Mouse (Mus musculus): ENCODE results near the gene Agtpbp1. TPM values are rescaled to one million over a fixed set of nuclear protein-coding genes. Genes with fewer than 3 reads are reported as not detected.

Gene Agtpbp1
- polyA plus RNA-seq, 1 experiment: 7.5 TPM

- no peaks in the 10 kb centered on the region for H3K36me3 ChIP-seq (ENCODE audit: control insufficient read depth, insufficient read depth)
- H3ac ChIP-seq (ENCODE audit: control insufficient read depth, insufficient read length, low read depth): no peak overlapping the region
- H3K79me2 ChIP-seq (ENCODE audit: control insufficient read depth, insufficient read depth): peaks cover 53% of the 10 kb centered on the region
- H3K79me3 ChIP-seq (ENCODE audit: low read depth): peaks cover 21% of the 10 kb centered on the region
- TF ChIP-seq USF1 (IDR thresholded peaks at IDR 0.05; ENCODE audit: low read depth) (no peak), MYOD1 (IDR thresholded peaks at IDR 0.05; ENCODE audit: control insufficient read depth, insufficient read length, low read depth) (no peak), FOSL1 (IDR thresholded peaks at IDR 0.05; ENCODE audit: insufficient read depth, low read length, poor library complexity, severe bottlenecking) (no peak), CTCF (IDR thresholded peaks at IDR 0.05; ENCODE audit: control insufficient read depth, insufficient read depth, insufficient read length) (no peak), MAX (IDR thresholded peaks at IDR 0.05) (no peak), CEBPB (IDR thresholded peaks at IDR 0.05; ENCODE audit: low read depth) (no peak), MYOG (IDR thresholded peaks at IDR 0.05; ENCODE audit: control insufficient read depth, extremely low read depth, insufficient read length) (no peak)
- H3K27me3 ChIP-seq (ENCODE audit: control insufficient read depth, insufficient read depth, insufficient read length): no peaks in the 10 kb centered on the region
- H3K4me3 ChIP-seq (ENCODE audit: insufficient read depth, poor library complexity, severe bottlenecking): no peak overlapping the region
Observed at GRCm38 (mm10) chr13:59540030-59540429, 45.0 kb downstream of the Agtpbp1 start.

GRCm38 (mm10) chr13:59538661-59539060 lies 46.4 kb downstream of the Agtpbp1 start:
- Histone ChIP-seq H3K4me3 (ENCODE audit: insufficient read depth, poor library complexity, severe bottlenecking) (no peak overlapping the region), H3K79me2 (ENCODE audit: control insufficient read depth, insufficient read depth) (peaks cover 39% of the 10 kb centered on the region), H3K79me3 (ENCODE audit: low read depth) (peaks cover 17% of the 10 kb centered on the region), H3K27me3 (ENCODE audit: control insufficient read depth, insufficient read depth, insufficient read length) (no peaks in the 10 kb centered on the region), H3K36me3 (ENCODE audit: control insufficient read depth, insufficient read depth) (no peaks in the 10 kb centered on the region), H3ac (ENCODE audit: control insufficient read depth, insufficient read length, low read depth) (no peak overlapping the region)
- TF ChIP-seq USF1 (IDR thresholded peaks at IDR 0.05; ENCODE audit: low read depth) (no peak), CEBPB (IDR thresholded peaks at IDR 0.05; ENCODE audit: low read depth) (no peak), FOSL1 (IDR thresholded peaks at IDR 0.05; ENCODE audit: insufficient read depth, low read length, poor library complexity, severe bottlenecking) (no peak), MYOG (IDR thresholded peaks at IDR 0.05; ENCODE audit: control insufficient read depth, extremely low read depth, insufficient read length) (no peak)

- peaks cover 11% of the 10 kb centered on the region for H3K79me3 ChIP-seq (ENCODE audit: low read depth)
- H3K27me3 ChIP-seq (ENCODE audit: control insufficient read depth, insufficient read depth, insufficient read length): no peaks in the 10 kb centered on the region
- no peak overlapping the region for H3K4me3 ChIP-seq (ENCODE audit: insufficient read depth, poor library complexity, severe bottlenecking)
- H3K79me2 ChIP-seq (ENCODE audit: control insufficient read depth, insufficient read depth): peaks cover 20% of the 10 kb centered on the region
- TF ChIP-seq USF1 (IDR thresholded peaks at IDR 0.05; ENCODE audit: low read depth): no peak
- no peak for TF ChIP-seq CEBPB (IDR thresholded peaks at IDR 0.05; ENCODE audit: low read depth)
- TF ChIP-seq FOSL1 (IDR thresholded peaks at IDR 0.05; ENCODE audit: insufficient read depth, low read length, poor library complexity, severe bottlenecking): no peak
- TF ChIP-seq MYOG (IDR thresholded peaks at IDR 0.05; ENCODE audit: control insufficient read depth, extremely low read depth, insufficient read length): no peak
- no peak for TF ChIP-seq CTCF (IDR thresholded peaks at IDR 0.05; ENCODE audit: control insufficient read depth, insufficient read depth, insufficient read length)
- no peak for TF ChIP-seq MAX (IDR thresholded peaks at IDR 0.05)
- no peak for TF ChIP-seq MYOD1 (IDR thresholded peaks at IDR 0.05; ENCODE audit: control insufficient read depth, insufficient read length, low read depth)
- H3ac ChIP-seq (ENCODE audit: control insufficient read depth, insufficient read length, low read depth): no peak overlapping the region
- H3K36me3 ChIP-seq (ENCODE audit: control insufficient read depth, insufficient read depth): no peaks in the 10 kb centered on the region
Observed at GRCm38 (mm10) chr13:59536631-59537030, 48.4 kb downstream of the Agtpbp1 start.

GRCm38 (mm10) chr13:59535746-59536145 lies 49.3 kb downstream of the Agtpbp1 start:
- H3K79me3 ChIP-seq (ENCODE audit: low read depth): peaks cover 10% of the 10 kb centered on the region
- peaks cover 12% of the 10 kb centered on the region for H3K79me2 ChIP-seq (ENCODE audit: control insufficient read depth, insufficient read depth)
- H3K36me3 ChIP-seq (ENCODE audit: control insufficient read depth, insufficient read depth): no peaks in the 10 kb centered on the region
- no peaks in the 10 kb centered on the region for H3K27me3 ChIP-seq (ENCODE audit: control insufficient read depth, insufficient read depth, insufficient read length)
- H3K4me3 ChIP-seq (ENCODE audit: insufficient read depth, poor library complexity, severe bottlenecking): no peak overlapping the region
- TF ChIP-seq MYOD1 (IDR thresholded peaks at IDR 0.05; ENCODE audit: control insufficient read depth, insufficient read length, low read depth): no peak
- TF ChIP-seq FOSL1 (IDR thresholded peaks at IDR 0.05; ENCODE audit: insufficient read depth, low read length, poor library complexity, severe bottlenecking): no peak
- no peak for TF ChIP-seq MYOG (IDR thresholded peaks at IDR 0.05; ENCODE audit: control insufficient read depth, extremely low read depth, insufficient read length)
- TF ChIP-seq USF1 (IDR thresholded peaks at IDR 0.05; ENCODE audit: low read depth): no peak
- no peak for TF ChIP-seq MAX (IDR thresholded peaks at IDR 0.05)
- TF ChIP-seq CEBPB (IDR thresholded peaks at IDR 0.05; ENCODE audit: low read depth): no peak
- no peak for TF ChIP-seq CTCF (IDR thresholded peaks at IDR 0.05; ENCODE audit: control insufficient read depth, insufficient read depth, insufficient read length)
- no peak overlapping the region for H3ac ChIP-seq (ENCODE audit: control insufficient read depth, insufficient read length, low read depth)

GRCm38 (mm10) chr13:59534301-59534700 lies 50.7 kb downstream of the Agtpbp1 start:
- no peaks in the 10 kb centered on the region for H3K36me3 ChIP-seq (ENCODE audit: control insufficient read depth, insufficient read depth)
- TF ChIP-seq CTCF (IDR thresholded peaks at IDR 0.05; ENCODE audit: control insufficient read depth, insufficient read depth, insufficient read length): no peak
- H3K79me3 ChIP-seq (ENCODE audit: low read depth): peaks cover 4% of the 10 kb centered on the region
- H3K4me3 ChIP-seq (ENCODE audit: insufficient read depth, poor library complexity, severe bottlenecking): no peak overlapping the region
- no peaks in the 10 kb centered on the region for H3K27me3 ChIP-seq (ENCODE audit: control insufficient read depth, insufficient read depth, insufficient read length)
- no peak overlapping the region for H3ac ChIP-seq (ENCODE audit: control insufficient read depth, insufficient read length, low read depth)
- no peaks in the 10 kb centered on the region for H3K79me2 ChIP-seq (ENCODE audit: control insufficient read depth, insufficient read depth)

- no peaks in the 10 kb centered on the region for H3K27me3 ChIP-seq (ENCODE audit: control insufficient read depth, insufficient read depth, insufficient read length)
- no peak overlapping the region for H3K4me3 ChIP-seq (ENCODE audit: insufficient read depth, poor library complexity, severe bottlenecking)
- no peak overlapping the region for H3ac ChIP-seq (ENCODE audit: control insufficient read depth, insufficient read length, low read depth)
- H3K79me2 ChIP-seq (ENCODE audit: control insufficient read depth, insufficient read depth): no peaks in the 10 kb centered on the region
- TF ChIP-seq CEBPB (IDR thresholded peaks at IDR 0.05; ENCODE audit: low read depth) (no peak), USF1 (IDR thresholded peaks at IDR 0.05; ENCODE audit: low read depth) (no peak), MAX (IDR thresholded peaks at IDR 0.05) (no peak), CTCF (IDR thresholded peaks at IDR 0.05; ENCODE audit: control insufficient read depth, insufficient read depth, insufficient read length) (no peak), MYOG (IDR thresholded peaks at IDR 0.05; ENCODE audit: control insufficient read depth, extremely low read depth, insufficient read length) (no peak), FOSL1 (IDR thresholded peaks at IDR 0.05; ENCODE audit: insufficient read depth, low read length, poor library complexity, severe bottlenecking) (no peak), MYOD1 (IDR thresholded peaks at IDR 0.05; ENCODE audit: control insufficient read depth, insufficient read length, low read depth) (no peak)
- H3K36me3 ChIP-seq (ENCODE audit: control insufficient read depth, insufficient read depth): no peaks in the 10 kb centered on the region
- H3K79me3 ChIP-seq (ENCODE audit: low read depth): peaks cover under 1% of the 10 kb centered on the region
Observed at GRCm38 (mm10) chr13:59533331-59533730, 51.7 kb downstream of the Agtpbp1 start.
